Mouse (Mus musculus) forebrain, embryonic 12.5 days (tissue): Measurements from ENCODE around the gene Sox11. TPM values are rescaled to one million over a fixed set of nuclear protein-coding genes. Genes with fewer than 3 reads are reported as not detected.
A peak's percentile ranks its signal among the peaks of the same experiment; 100 is the strongest.

Source experiments
- ATAC-seq: fragments of 200-750 bp; cut with Nextera tagmentation; 2 replicates; pipeline ENCODE4 v1.8.0; 2017; ENCODE audit warnings: moderate TSS enrichment; ENCODE audit not compliant: low FRiP score
- H3K27ac ChIP-seq: fragments of 300-500 bp; sonication (generic); 2 replicates; pipeline ENCODE4 v1.5.1; 2016; ENCODE audit warnings: mild to moderate bottlenecking
- H3K27me3 ChIP-seq: fragments of 300-500 bp; sonication (generic); 2 replicates; pipeline ENCODE4 v1.6.1; 2016; ENCODE audit warnings: mild to moderate bottlenecking
- H3K36me3 ChIP-seq: fragments of 300-500 bp; sonication (generic); replicated peaks from 2 replicates; pipeline ENCODE4 v1.6.1; 2016; ENCODE audit warnings: mild to moderate bottlenecking
- H3K4me1 ChIP-seq: fragments of 300-500 bp; sonication (generic); 2 replicates; pipeline ENCODE4 v1.6.1; 2016
- H3K4me2 ChIP-seq: fragments of 300-500 bp; sonication (generic); 2 replicates; pipeline ENCODE4 v1.6.1; 2016; ENCODE audit warnings: mild to moderate bottlenecking, moderate library complexity
- H3K4me3 ChIP-seq: fragments of 300-500 bp; sonication (generic); replicated peaks from 2 replicates; pipeline ENCODE4 v1.5.1; 2016; ENCODE audit warnings: mild to moderate bottlenecking
- H3K9ac ChIP-seq: fragments of 300-500 bp; sonication (generic); 2 replicates; pipeline ENCODE4 v1.6.1; 2016; ENCODE audit warnings: mild to moderate bottlenecking
- H3K9me3 ChIP-seq: fragments of 300-500 bp; sonication (generic); 2 replicates; pipeline ENCODE4 v1.6.1; 2016
- WGBS: fragments of 180-500 bp; shearing (Covaris S2); methylation state at CpG from one replicate; pipeline ENCODE4 v1.1.7; 2016; 5-methylcytosine and 5-hydroxymethylcytosine counted together
- polyA plus RNA-seq: library from polyadenylated mRNA; unstranded; fragments of >200 nt; fragmentation: Nextera tagmentation; extraction: Ambion mirVana; gene quantifications from 2 replicates; pipeline ENCODE4 v1.2.1, GENCODE M21; 2016

Gene Sox11
- polyA plus RNA-seq, 1 experiment from 2014 or later, result 701 TPM

GRCm38 (mm10) chr12:27342691-27343605, 574 bp upstream of the Sox11 start:
- Histone ChIP-seq H3K27ac (peak overlapping the region; percentile 100), H3K4me2 (peak overlapping the region; percentile 71), H3K4me1 (peaks cover 29% of the 10 kb centered on the region), H3K27me3 (no peaks in the 10 kb centered on the region), H3K9ac (peak overlapping the region; percentile 100), H3K36me3 (peaks cover 13% of the 10 kb centered on the region; the same call in 1 of the 2 replicates), H3K4me3 (peak overlapping the region; percentile 100), H3K9me3 (no peaks in the 10 kb centered on the region)
- under 1% methylated on average over 79 of the region's 83 CpGs for WGBS
- ATAC-seq, result peak; percentile 93

GRCm38 (mm10) chr12:27341130-27341870, 1.1 kb downstream of the Sox11 start:
- Histone ChIP-seq H3K27ac (peak overlapping the region; percentile 100), H3K27me3 (no peaks in the 10 kb centered on the region), H3K4me3 (peak overlapping the region; percentile 100), H3K4me1 (peaks cover 19% of the 10 kb centered on the region), H3K4me2 (peak overlapping the region; percentile 36), H3K9me3 (no peaks in the 10 kb centered on the region), H3K36me3 (peaks cover 14% of the 10 kb centered on the region; the same call in 1 of the 2 replicates), H3K9ac (peak overlapping the region; percentile 100)
- under 1% methylated on average over 68 of the region's 80 CpGs for WGBS
- no peak for ATAC-seq

- H3K9me3 ChIP-seq, result no peaks in the 10 kb centered on the region
- H3K27ac ChIP-seq, result peak overlapping the region; percentile 100
- ATAC-seq, result no peak
- H3K4me2 ChIP-seq, result peak overlapping the region; percentile 26; the same call in 1 of the 2 replicates
- H3K9ac ChIP-seq, result peak overlapping the region; percentile 100
- H3K36me3 ChIP-seq, result peaks cover 18% of the 10 kb centered on the region; the same call in 1 of the 2 replicates
- H3K27me3 ChIP-seq, result no peaks in the 10 kb centered on the region
- H3K4me1 ChIP-seq, result peaks cover 19% of the 10 kb centered on the region
- WGBS, result under 1% methylated on average over 14 of the region's 14 CpGs
- H3K4me3 ChIP-seq, result peak overlapping the region; percentile 100
Observed at GRCm38 (mm10) chr12:27340451-27341035, 1.8 kb downstream of the Sox11 start.

GRCm38 (mm10) chr12:27339171-27339751, 3.1 kb downstream of the Sox11 start:
- WGBS, result under 1% methylated on average over 46 of the region's 47 CpGs
- Histone ChIP-seq H3K9ac (peak overlapping the region; percentile 99), H3K27ac (peak overlapping the region; percentile 97), H3K36me3 (peaks cover 26% of the 10 kb centered on the region; the same call in 1 of the 2 replicates), H3K4me2 (peak overlapping the region; percentile 66), H3K4me3 (peak overlapping the region; percentile 100), H3K4me1 (peaks cover 22% of the 10 kb centered on the region), H3K27me3 (no peaks in the 10 kb centered on the region), H3K9me3 (no peaks in the 10 kb centered on the region)
- no peak for ATAC-seq

GRCm38 (mm10) chr12:27338721-27339170, 3.6 kb downstream of the Sox11 start:
- ATAC-seq, result no peak
- peak overlapping the region; percentile 100 for H3K4me3 ChIP-seq
- 0% methylated on average over 40 of the region's 40 CpGs for WGBS
- H3K4me1 ChIP-seq, result peaks cover 17% of the 10 kb centered on the region
- H3K9ac ChIP-seq, result peak overlapping the region; percentile 99
- H3K27me3 ChIP-seq, result no peaks in the 10 kb centered on the region
- peak overlapping the region; percentile 97 for H3K27ac ChIP-seq
- peak overlapping the region; percentile 66 for H3K4me2 ChIP-seq
- peaks cover 29% of the 10 kb centered on the region for H3K36me3 ChIP-seq
- H3K9me3 ChIP-seq, result no peaks in the 10 kb centered on the region

- no peaks in the 10 kb centered on the region for H3K27me3 ChIP-seq
- H3K4me3 ChIP-seq, result peak overlapping the region; percentile 100
- ATAC-seq, result no peak
- peak overlapping the region; percentile 99 for H3K9ac ChIP-seq
- H3K9me3 ChIP-seq, result no peaks in the 10 kb centered on the region
- under 1% methylated on average over 12 of the region's 12 CpGs for WGBS
- H3K36me3 ChIP-seq, result peaks cover 34% of the 10 kb centered on the region
- H3K4me1 ChIP-seq, result peaks cover 16% of the 10 kb centered on the region
- peak overlapping the region; percentile 97 for H3K27ac ChIP-seq
- peak overlapping the region; percentile 66 for H3K4me2 ChIP-seq
Observed at GRCm38 (mm10) chr12:27338116-27338515, 4.3 kb downstream of the Sox11 start.

GRCm38 (mm10) chr12:27337482-27337881, 4.9 kb downstream of the Sox11 start:
- peaks cover 34% of the 10 kb centered on the region for H3K36me3 ChIP-seq
- no peak for ATAC-seq
- WGBS, result 7% methylated on average over 1 of the region's 1 CpGs
- peak overlapping the region; percentile 100 for H3K4me3 ChIP-seq
- H3K9ac ChIP-seq, result peak overlapping the region; percentile 99
- H3K4me2 ChIP-seq, result peak overlapping the region; percentile 66
- H3K9me3 ChIP-seq, result no peaks in the 10 kb centered on the region
- H3K4me1 ChIP-seq, result peaks cover 16% of the 10 kb centered on the region
- peak overlapping the region; percentile 97 for H3K27ac ChIP-seq
- no peaks in the 10 kb centered on the region for H3K27me3 ChIP-seq

- peak overlapping the region; percentile 100 for H3K4me3 ChIP-seq
- no peaks in the 10 kb centered on the region for H3K27me3 ChIP-seq
- H3K4me2 ChIP-seq, result peak overlapping the region; percentile 66
- H3K9me3 ChIP-seq, result no peaks in the 10 kb centered on the region
- no peak for ATAC-seq
- H3K9ac ChIP-seq, result peak overlapping the region; percentile 99
- H3K36me3 ChIP-seq, result peaks cover 34% of the 10 kb centered on the region
- 29% methylated on average over 5 of the region's 5 CpGs for WGBS
- peaks cover 16% of the 10 kb centered on the region for H3K4me1 ChIP-seq
- H3K27ac ChIP-seq, result peak overlapping the region; percentile 63
Observed at GRCm38 (mm10) chr12:27336801-27337200, 5.6 kb downstream of the Sox11 start.

- Histone ChIP-seq H3K4me3 (peak overlapping the region; percentile 100), H3K9ac (peak overlapping the region; percentile 99), H3K9me3 (no peaks in the 10 kb centered on the region), H3K4me2 (peak overlapping the region; percentile 66), H3K27me3 (no peaks in the 10 kb centered on the region), H3K27ac (peak overlapping the region; percentile 59; the same call in 1 of the 2 replicates), H3K4me1 (peaks cover 16% of the 10 kb centered on the region), H3K36me3 (peaks cover 34% of the 10 kb centered on the region)
- 47% methylated on average over 7 of the region's 7 CpGs for WGBS
- ATAC-seq, result no peak
Observed at GRCm38 (mm10) chr12:27336336-27336735, 6.0 kb downstream of the Sox11 start.

GRCm38 (mm10) chr12:27335356-27336055, 6.9 kb downstream of the Sox11 start:
- Histone ChIP-seq H3K27me3 (no peaks in the 10 kb centered on the region), H3K4me2 (peak overlapping the region; percentile 66), H3K9ac (peak overlapping the region; percentile 99; the same call in 1 of the 2 replicates), H3K36me3 (peaks cover 32% of the 10 kb centered on the region), H3K4me3 (peak overlapping the region; percentile 100), H3K27ac (peak overlapping the region; percentile 75; the same call in 1 of the 2 replicates), H3K9me3 (no peaks in the 10 kb centered on the region), H3K4me1 (peaks cover 16% of the 10 kb centered on the region)
- WGBS, result 47% methylated on average over 11 of the region's 11 CpGs
- 0 out of 2 replicates have a peak, but pooled peaks have one; percentile 34 for ATAC-seq

GRCm38 (mm10) chr12:27333590-27333989, 8.8 kb downstream of the Sox11 start:
- 79% methylated on average over 3 of the region's 3 CpGs for whole genome bisulfite sequencing
- Histone ChIP-seq H3K27ac (peak overlapping the region; percentile 72; the same call in 1 of the 2 replicates), H3K36me3 (peaks cover 23% of the 10 kb centered on the region)

More at GRCm38 (mm10) chr12:27333590-27333989, 8.8 kb downstream of the Sox11 start:
- Histone ChIP-seq H3K9me3 (no peaks in the 10 kb centered on the region), H3K27me3 (no peaks in the 10 kb centered on the region), H3K9ac (no peak overlapping the region), H3K4me2 (no peak overlapping the region), H3K4me3 (no peak overlapping the region), H3K4me1 (peaks cover 16% of the 10 kb centered on the region)
- ATAC-seq, result no peak
